Mouse (Mus musculus) midbrain, embryonic 13.5 days (tissue): ENCODE measurements around the gene AC124108.1. TPM values are rescaled to one million over a fixed set of nuclear protein-coding genes. Genes with fewer than 3 reads are reported as not detected.

Experiments used
- ATAC-seq: fragments of 200-750 bp; cut with Nextera tagmentation; 2 replicates; pipeline ENCODE4 v1.8.0; 2017; ENCODE audit warnings: mild to moderate bottlenecking, moderate TSS enrichment, moderate library complexity
- H3K27ac ChIP-seq: fragments of 300-500 bp; sonication (generic); 2 replicates; pipeline ENCODE4 v1.5.1; 2015; ENCODE audit warnings: inconsistent platforms, mild to moderate bottlenecking, moderate library complexity
- H3K27me3 ChIP-seq: fragments of 300-500 bp; sonication (generic); 2 replicates; pipeline ENCODE4 v1.6.1; 2015; ENCODE audit warnings: mild to moderate bottlenecking, inconsistent platforms
- H3K36me3 ChIP-seq: fragments of 300-500 bp; sonication (generic); 2 replicates; pipeline ENCODE4 v1.6.1; 2015; ENCODE audit warnings: mild to moderate bottlenecking, inconsistent platforms
- H3K4me1 ChIP-seq: fragments of 300-500 bp; sonication (generic); replicated peaks from 2 replicates; pipeline ENCODE4 v1.6.1; 2015; ENCODE audit warnings: inconsistent platforms
- H3K4me2 ChIP-seq: fragments of 300-500 bp; sonication (generic); replicated peaks from 2 replicates; pipeline ENCODE4 v1.6.1; 2015; ENCODE audit warnings: moderate library complexity, mild to moderate bottlenecking, inconsistent platforms
- H3K4me3 ChIP-seq: fragments of 300-500 bp; sonication (generic); replicated peaks from 2 replicates; pipeline ENCODE4 v1.5.1; 2015; ENCODE audit warnings: mild to moderate bottlenecking, inconsistent platforms
- H3K9ac ChIP-seq: fragments of 300-500 bp; sonication (generic); replicated peaks from 2 replicates; pipeline ENCODE4 v1.6.1; 2015; ENCODE audit warnings: mild to moderate bottlenecking, inconsistent platforms
- H3K9me3 ChIP-seq: fragments of 300-500 bp; sonication (generic); 2 replicates; pipeline ENCODE4 v1.6.1; 2016; ENCODE audit warnings: mild to moderate bottlenecking, inconsistent platforms
- WGBS: fragments of 180-500 bp; shearing (Covaris S2); methylation state at CpG from one replicate; pipeline ENCODE4 v1.1.7; 2015; 5-methylcytosine and 5-hydroxymethylcytosine counted together
- polyA plus RNA-seq: library from polyadenylated mRNA; unstranded; fragments of >200 nt; fragmentation: Nextera tagmentation; extraction: Ambion mirVana; gene quantifications from 2 replicates; pipeline ENCODE4 v1.2.1, GENCODE M21; 2015

The AC124108.1 gene
- polyA plus RNA-seq, 1 experiment from 2014 or later, result 6.1 TPM

DNA sequence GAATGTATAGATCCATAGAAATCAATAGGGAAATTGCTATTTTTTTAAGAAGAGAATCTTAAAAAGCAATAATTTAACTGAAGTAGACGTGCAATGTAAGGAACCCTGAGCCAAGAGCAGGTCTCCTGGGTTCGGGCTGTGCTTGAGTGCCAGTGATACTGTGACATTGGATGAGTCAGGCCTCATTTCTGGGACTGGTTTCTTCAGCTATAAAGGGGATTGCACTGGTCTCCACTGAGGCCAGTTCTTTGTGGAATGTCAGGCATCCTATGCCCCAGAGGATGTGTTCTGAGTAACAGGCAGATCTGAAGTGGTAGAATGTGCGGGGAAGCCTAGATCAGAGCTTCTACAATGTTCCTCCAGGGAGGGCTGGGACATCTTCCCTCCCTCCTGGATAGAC, 15.6 kb downstream of the AC124108.1 start:
- peak overlapping the region; percentile 20; the same call in 1 of the 2 replicates for H3K27ac ChIP-seq
- H3K9me3 ChIP-seq, result no peaks in the 10 kb centered on the region
- no peaks in the 10 kb centered on the region for H3K27me3 ChIP-seq
- ATAC-seq, result no peak
- no peak overlapping the region for H3K4me2 ChIP-seq
- no peak overlapping the region for H3K9ac ChIP-seq
- peaks cover 98% of the 10 kb centered on the region for H3K4me1 ChIP-seq
- peaks cover 16% of the 10 kb centered on the region for H3K36me3 ChIP-seq
- no peak overlapping the region for H3K4me3 ChIP-seq
- 86% methylated on average over 3 of the region's 3 CpGs for WGBS

DNA sequence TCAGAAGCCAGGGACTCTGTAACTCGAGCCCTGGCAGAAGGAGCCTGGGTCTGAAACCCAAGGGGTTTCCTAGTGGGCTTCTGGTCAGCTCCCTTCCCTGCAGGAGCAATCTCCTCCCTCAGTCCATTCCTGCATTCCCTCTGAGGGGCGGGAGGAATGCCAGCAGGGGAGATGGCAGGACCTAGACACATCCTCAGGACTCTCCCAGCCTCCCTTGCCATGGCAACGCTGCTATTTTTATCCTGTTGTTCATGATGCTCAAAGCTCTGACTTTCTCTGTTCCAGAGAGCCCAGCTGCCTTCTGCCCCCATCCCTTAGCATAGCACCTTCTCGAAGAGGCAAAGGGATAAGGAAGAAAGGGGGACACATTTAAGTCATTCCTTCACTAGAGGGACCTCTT, 16.9 kb downstream of the AC124108.1 start:
- Histone ChIP-seq H3K4me3 (no peak overlapping the region), H3K27me3 (no peaks in the 10 kb centered on the region), H3K9ac (peak overlapping the region; percentile 24; the same call in 1 of the 2 replicates), H3K36me3 (peaks cover 16% of the 10 kb centered on the region), H3K9me3 (no peaks in the 10 kb centered on the region), H3K4me1 (peaks cover 98% of the 10 kb centered on the region), H3K27ac (peak overlapping the region; percentile 71), H3K4me2 (no peak overlapping the region)
- WGBS, result 8% methylated on average over 4 of the region's 4 CpGs
- ATAC-seq, result 0 out of 2 replicates have a peak, but pooled peaks have one; percentile 10

DNA sequence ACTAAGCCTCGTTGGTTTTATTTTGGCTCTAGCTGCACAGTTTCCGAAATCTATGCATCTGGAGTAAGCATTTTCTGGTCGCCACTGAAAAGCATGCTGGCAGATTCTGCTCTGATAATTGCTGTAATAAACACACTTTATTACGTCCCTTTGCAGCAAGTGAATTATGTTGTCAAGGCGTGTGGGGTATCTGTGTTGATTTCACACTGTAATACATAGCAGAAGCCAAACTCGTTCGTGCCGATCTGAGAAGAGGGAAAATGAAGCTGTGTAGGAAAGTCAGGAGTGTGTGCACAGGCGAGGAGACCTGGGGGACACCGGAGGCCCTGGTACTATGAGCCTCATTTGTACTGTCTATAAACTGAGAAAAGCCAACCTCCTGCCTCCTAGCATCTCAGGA, 18.1 kb downstream of the AC124108.1 start:
- Histone ChIP-seq H3K4me1 (peaks cover 90% of the 10 kb centered on the region), H3K4me3 (no peak overlapping the region), H3K9me3 (no peaks in the 10 kb centered on the region), H3K36me3 (peaks cover 11% of the 10 kb centered on the region), H3K27ac (0 out of 2 replicates have a peak overlapping the region, but pooled peaks have one; percentile 14), H3K9ac (no peak overlapping the region), H3K27me3 (no peaks in the 10 kb centered on the region), H3K4me2 (no peak overlapping the region)
- no peak for ATAC-seq
- 74% methylated on average over 10 of the region's 10 CpGs for WGBS

DNA sequence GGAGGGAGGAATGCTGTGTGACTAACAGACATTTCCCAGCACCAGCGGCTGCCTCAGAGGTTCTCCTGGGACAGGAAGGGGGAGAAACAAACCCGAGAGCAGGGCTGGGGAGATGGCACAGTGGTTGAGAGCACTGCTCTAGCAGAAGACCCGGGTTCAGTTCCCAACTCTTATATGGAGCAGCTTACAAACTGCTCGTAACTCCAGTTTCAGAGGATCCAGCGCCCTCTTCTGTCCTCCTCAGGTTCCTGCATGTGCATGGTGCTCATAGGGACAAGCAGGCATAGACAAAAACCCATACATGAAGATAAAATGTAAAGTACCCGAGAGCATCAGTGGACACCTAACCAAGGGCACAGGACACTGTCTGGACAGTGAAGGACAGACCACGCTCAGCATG, 19.7 kb downstream of the AC124108.1 start:
- peak; percentile 20; the same call in 1 of the 2 replicates for ATAC-seq
- no peak overlapping the region for H3K27ac ChIP-seq
- 19% methylated on average over 7 of the region's 7 CpGs for whole genome bisulfite sequencing
- no peaks in the 10 kb centered on the region for H3K27me3 ChIP-seq
- H3K4me2 ChIP-seq, result no peak overlapping the region
- no peak overlapping the region for H3K4me3 ChIP-seq
- no peak overlapping the region for H3K9ac ChIP-seq
- H3K4me1 ChIP-seq, result peaks cover 76% of the 10 kb centered on the region
- no peaks in the 10 kb centered on the region for H3K9me3 ChIP-seq
- no peaks in the 10 kb centered on the region for H3K36me3 ChIP-seq

DNA sequence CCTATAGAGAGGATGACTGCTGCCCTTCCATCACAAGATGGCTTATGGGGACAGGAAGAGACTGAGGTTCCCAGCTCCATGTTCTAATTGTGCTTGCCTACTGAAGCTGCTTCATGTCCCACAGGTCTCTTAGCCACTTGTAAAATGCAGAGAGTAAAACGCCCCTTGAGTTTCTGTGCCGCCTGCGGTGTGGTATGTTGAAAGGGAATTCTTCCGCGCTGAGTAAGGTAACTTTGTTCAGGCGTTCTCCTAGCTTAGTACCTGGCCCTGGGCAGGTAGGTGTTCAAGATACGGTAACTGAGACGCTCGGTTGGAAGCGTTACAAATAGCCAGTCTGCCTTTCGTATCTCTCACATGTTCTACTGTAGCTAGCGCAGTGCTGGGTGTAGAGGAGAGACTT, 20.4 kb downstream of the AC124108.1 start:
- H3K27me3 ChIP-seq, result no peaks in the 10 kb centered on the region
- no peaks in the 10 kb centered on the region for H3K9me3 ChIP-seq
- no peak for ATAC-seq
- peak overlapping the region; percentile 41; the same call in 1 of the 2 replicates for H3K4me2 ChIP-seq
- no peak overlapping the region for H3K4me3 ChIP-seq
- H3K27ac ChIP-seq, result no peak overlapping the region
- peaks cover 70% of the 10 kb centered on the region for H3K4me1 ChIP-seq
- H3K9ac ChIP-seq, result no peak overlapping the region
- H3K36me3 ChIP-seq, result no peaks in the 10 kb centered on the region
- 48% methylated on average over 12 of the region's 12 CpGs for WGBS

DNA sequence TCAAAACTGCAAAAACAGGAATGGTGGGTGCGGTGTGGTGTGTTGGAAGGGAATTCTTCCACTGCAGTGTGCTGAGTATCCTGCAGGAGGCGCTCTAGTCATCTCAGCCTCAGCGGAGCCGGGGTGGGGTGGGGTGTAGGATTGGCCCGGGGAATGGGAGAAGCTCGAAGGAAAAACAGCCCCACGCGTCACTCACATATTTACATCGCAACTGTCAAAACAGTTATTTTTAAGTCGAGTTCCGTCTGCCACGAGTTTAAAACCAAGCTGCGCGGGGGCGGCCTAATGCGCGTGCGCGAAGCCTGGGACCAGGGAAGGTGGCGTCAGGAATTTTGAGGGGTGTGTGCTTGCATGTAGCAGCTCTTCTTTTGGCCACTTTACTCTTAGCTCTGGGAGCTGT, 21.0 kb downstream of the AC124108.1 start:
- peaks cover 70% of the 10 kb centered on the region for H3K4me1 ChIP-seq
- WGBS, result 10% methylated on average over 20 of the region's 20 CpGs
- peak overlapping the region; percentile 62; the same call in 1 of the 2 replicates for H3K27ac ChIP-seq

DNA sequence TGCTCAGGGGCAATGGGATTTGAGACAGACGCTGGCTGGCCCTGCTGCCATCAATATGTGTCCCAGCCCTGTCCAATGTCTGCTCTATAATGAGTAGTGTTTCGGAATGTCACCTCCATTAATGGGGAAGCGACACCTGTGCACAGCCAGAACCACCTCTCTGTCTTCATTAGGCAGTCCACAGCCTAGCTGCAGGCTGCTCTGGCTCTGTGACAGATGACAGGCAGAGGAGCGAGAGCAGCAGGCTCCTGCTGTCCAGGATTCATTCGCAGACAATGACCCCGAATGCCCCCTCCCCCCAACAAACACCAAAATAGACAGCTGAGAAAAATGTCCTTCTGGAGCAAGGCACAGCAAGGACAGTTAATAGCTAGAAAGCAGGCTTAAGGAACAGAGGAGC, 21.8 kb downstream of the AC124108.1 start:
- Histone ChIP-seq H3K4me2 (no peak overlapping the region), H3K4me1 (peaks cover 62% of the 10 kb centered on the region), H3K27me3 (no peaks in the 10 kb centered on the region), H3K4me3 (no peak overlapping the region), H3K27ac (peak overlapping the region; percentile 62; the same call in 1 of the 2 replicates), H3K9me3 (no peaks in the 10 kb centered on the region), H3K9ac (no peak overlapping the region), H3K36me3 (no peaks in the 10 kb centered on the region)
- 35% methylated on average over 6 of the region's 6 CpGs for WGBS
- ATAC-seq, result peak; percentile 55; the same call in 1 of the 2 replicates

More for the DNA sequence above, 21.0 kb downstream of the AC124108.1 start:
- Histone ChIP-seq H3K36me3 (no peaks in the 10 kb centered on the region), H3K4me3 (peak overlapping the region; percentile 11), H3K4me2 (peak overlapping the region; percentile 41), H3K27me3 (no peaks in the 10 kb centered on the region), H3K9ac (no peak overlapping the region; the same call in 1 of the 2 replicates), H3K9me3 (no peaks in the 10 kb centered on the region)
- no peak for ATAC-seq

DNA sequence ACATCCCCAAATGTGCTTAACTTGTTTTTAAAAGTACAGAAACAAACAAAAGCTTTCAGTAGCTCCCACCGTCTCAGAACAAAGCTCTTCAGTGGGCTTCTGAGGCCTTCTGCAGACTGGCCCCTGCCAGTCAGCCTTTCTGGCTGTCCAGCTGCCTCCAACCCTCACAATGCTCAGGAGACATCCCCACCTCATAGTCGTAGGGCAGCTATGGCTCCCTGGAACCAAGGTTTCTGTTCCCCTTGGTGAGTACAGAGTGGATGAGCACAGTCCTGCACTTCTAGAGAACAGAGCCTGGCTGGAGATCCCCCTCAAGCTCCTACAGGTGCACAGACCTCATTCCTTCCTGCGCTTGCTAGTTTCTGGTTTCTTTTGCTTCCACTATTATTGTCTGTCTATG, 25.0 kb downstream of the AC124108.1 start:
- WGBS, result 59% methylated on average over 3 of the region's 3 CpGs
- Histone ChIP-seq H3K9ac (no peak overlapping the region), H3K9me3 (no peaks in the 10 kb centered on the region), H3K4me3 (no peak overlapping the region), H3K4me1 (peaks cover 41% of the 10 kb centered on the region), H3K27ac (no peak overlapping the region), H3K27me3 (no peaks in the 10 kb centered on the region), H3K36me3 (no peaks in the 10 kb centered on the region), H3K4me2 (no peak overlapping the region)
- ATAC-seq, result no peak

DNA sequence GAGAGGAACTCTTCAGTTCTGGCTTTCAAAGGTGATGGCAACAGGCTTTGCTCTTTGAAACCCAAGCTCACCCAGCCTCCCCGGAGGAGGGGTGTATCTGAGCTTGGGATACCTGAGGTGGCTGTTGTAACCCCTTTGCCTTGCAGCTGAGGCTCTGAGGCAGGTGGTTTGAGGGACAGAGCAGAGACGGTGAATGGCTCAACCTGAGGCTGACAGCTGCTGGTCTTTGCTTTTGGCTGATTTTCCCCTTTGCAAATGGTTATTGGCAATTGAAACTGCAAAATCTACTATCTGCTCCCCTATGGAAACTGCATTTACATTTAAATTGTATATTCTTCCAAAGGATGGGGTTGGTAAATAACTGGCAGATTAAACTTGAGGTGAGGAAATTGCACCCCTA, 30.4 kb downstream of the AC124108.1 start:
- Histone ChIP-seq H3K4me3 (no peak overlapping the region), H3K36me3 (no peaks in the 10 kb centered on the region), H3K9me3 (no peaks in the 10 kb centered on the region), H3K9ac (no peak overlapping the region), H3K4me2 (no peak overlapping the region), H3K27ac (peak overlapping the region; percentile 79), H3K27me3 (no peaks in the 10 kb centered on the region), H3K4me1 (peaks cover 35% of the 10 kb centered on the region)
- ATAC-seq, result peak; percentile 61
- 25% methylated on average over 2 of the region's 2 CpGs for WGBS

DNA sequence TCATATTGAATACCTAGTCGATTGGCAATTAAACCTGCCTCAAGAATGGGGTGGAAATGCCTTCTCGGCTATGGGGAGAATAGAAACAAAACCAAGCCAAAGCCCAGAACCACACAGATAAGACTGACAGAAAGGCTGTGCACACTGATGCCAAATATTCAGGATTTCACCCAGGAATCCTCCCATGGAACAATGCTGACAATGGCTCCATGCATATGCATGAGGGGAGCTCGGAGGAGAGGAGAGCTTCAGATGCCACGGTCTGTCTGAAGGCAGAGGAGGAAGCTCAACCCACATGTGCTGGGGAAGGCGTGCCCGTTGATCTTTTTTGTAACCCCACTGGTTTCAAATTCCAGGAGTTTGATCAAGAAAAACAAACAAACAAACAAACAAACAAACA, 30.9 kb downstream of the AC124108.1 start:
- Histone ChIP-seq H3K27ac (peak overlapping the region; percentile 79), H3K4me3 (no peak overlapping the region), H3K4me1 (peaks cover 30% of the 10 kb centered on the region), H3K9me3 (no peaks in the 10 kb centered on the region), H3K36me3 (no peaks in the 10 kb centered on the region), H3K27me3 (no peaks in the 10 kb centered on the region), H3K4me2 (peak overlapping the region; percentile 24), H3K9ac (0 out of 2 replicates have a peak overlapping the region, but pooled peaks have one; percentile 19)
- 10% methylated on average over 6 of the region's 6 CpGs for WGBS
- ATAC-seq, result peak; percentile 84

DNA sequence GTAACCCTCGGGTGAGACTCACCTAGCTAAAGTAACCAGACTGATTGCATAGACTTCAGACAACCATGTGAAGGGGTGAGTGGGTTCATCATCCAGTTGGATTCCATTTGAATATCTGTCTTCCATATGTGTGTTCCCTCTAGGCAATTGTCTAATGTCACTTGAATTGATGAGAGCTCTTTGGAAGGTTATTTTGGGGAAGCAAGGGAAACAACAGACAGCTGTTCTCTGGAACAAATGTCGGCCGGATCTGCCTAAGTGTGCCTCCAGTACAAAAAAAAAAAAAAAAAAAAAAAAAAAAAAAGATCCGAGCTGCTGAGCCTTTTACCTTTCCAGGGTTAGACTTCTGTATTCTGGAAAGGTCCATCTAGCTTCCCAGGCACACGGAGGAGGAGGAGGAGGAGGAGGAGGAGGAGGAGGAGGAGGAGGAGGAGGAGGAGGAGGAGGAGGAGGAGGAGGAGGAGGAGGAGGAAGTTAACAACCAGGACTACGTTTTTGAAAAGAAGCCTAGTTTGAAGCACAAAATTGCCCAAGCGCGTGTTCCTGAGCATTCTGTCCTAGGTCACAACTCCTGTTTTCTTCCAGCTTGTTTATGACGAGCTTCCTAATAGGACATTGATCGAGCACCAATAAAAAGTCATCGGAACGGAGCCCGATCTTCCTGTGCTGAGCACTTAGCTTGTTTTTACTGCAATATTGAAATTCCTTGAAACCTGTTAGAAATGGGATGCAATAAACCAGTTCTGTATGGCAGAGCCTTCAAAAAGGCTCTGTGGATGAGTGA, 35.2 kb downstream of the AC124108.1 start:
- Histone ChIP-seq H3K9ac (no peak overlapping the region), H3K9me3 (no peaks in the 10 kb centered on the region), H3K4me1 (peaks cover 18% of the 10 kb centered on the region), H3K27me3 (0 out of 2 replicates have a peak, but pooled peaks cover 2% of the 10 kb centered on the region), H3K4me3 (no peak overlapping the region), H3K27ac (no peak overlapping the region), H3K36me3 (peaks cover 5% of the 10 kb centered on the region), H3K4me2 (no peak overlapping the region)
- ATAC-seq, result no peak
- 80% methylated on average over 13 of the region's 13 CpGs for WGBS

DNA sequence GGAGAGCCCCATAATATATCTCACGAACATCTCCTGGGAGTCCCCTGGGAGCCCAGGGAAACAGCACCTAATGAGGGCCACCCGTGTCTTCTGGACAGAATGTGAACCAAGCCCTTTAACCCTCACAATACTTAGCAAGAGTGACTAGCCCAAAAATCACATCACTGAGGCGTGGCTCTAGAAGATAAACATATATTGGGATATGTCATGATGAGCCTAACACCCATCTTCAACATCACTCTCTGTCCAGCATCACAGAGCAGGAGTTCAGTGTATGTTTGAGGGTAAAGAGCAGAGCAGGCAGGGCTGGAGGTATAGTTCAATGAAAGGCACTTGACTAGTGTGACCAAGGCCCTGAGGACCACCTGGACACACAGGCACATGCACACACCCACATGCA, 38.4 kb downstream of the AC124108.1 start, which contains the start of gene Gm10188:
Gene Gm10188, minus strand, starts transcription at position 101 of the 400 bp plus-strand sequence.
- 86% methylated on average over 3 of the region's 3 CpGs for WGBS

More for the DNA sequence above, 38.4 kb downstream of the AC124108.1 start, which contains the start of gene Gm10188:
- Histone ChIP-seq H3K4me2 (no peak within 1 kb of the TSS), H3K4me1 (peaks cover 8% of the 10 kb centered on the region), H3K9me3 (no peaks in the 10 kb centered on the region), H3K27ac (no peak within 1 kb of the TSS), H3K9ac (no peak within 1 kb of the TSS), H3K36me3 (peaks cover 5% of the 10 kb centered on the region), H3K27me3 (0 out of 2 replicates have a peak, but pooled peaks cover 2% of the 10 kb centered on the region), H3K4me3 (no peak within 1 kb of the TSS)
- no peak for ATAC-seq
